Mouse (Mus musculus) forebrain, embryonic 12.5 days (tissue): Measurements from ENCODE around the gene Papolg. TPM values are rescaled to one million over a fixed set of nuclear protein-coding genes. Genes with fewer than 3 reads are reported as not detected.
"Not testable (repeated sequence)": the region's sequence is repeated elsewhere in the genome, so short reads cannot be mapped to it uniquely, and the experiment has no call there.

Experiments
- ATAC-seq: fragments of 200-750 bp; cut with Nextera tagmentation; 2 replicates; pipeline ENCODE4 v1.8.0; 2017; ENCODE audit warnings: moderate TSS enrichment; ENCODE audit not compliant: low FRiP score
- H3K27ac ChIP-seq: fragments of 300-500 bp; sonication (generic); 2 replicates; pipeline ENCODE4 v1.5.1; 2016; ENCODE audit warnings: mild to moderate bottlenecking
- H3K27me3 ChIP-seq: fragments of 300-500 bp; sonication (generic); 2 replicates; pipeline ENCODE4 v1.6.1; 2016; ENCODE audit warnings: mild to moderate bottlenecking
- H3K36me3 ChIP-seq: fragments of 300-500 bp; sonication (generic); replicated peaks from 2 replicates; pipeline ENCODE4 v1.6.1; 2016; ENCODE audit warnings: mild to moderate bottlenecking
- H3K4me1 ChIP-seq: fragments of 300-500 bp; sonication (generic); 2 replicates; pipeline ENCODE4 v1.6.1; 2016
- H3K4me2 ChIP-seq: fragments of 300-500 bp; sonication (generic); 2 replicates; pipeline ENCODE4 v1.6.1; 2016; ENCODE audit warnings: mild to moderate bottlenecking, moderate library complexity
- H3K4me3 ChIP-seq: fragments of 300-500 bp; sonication (generic); replicated peaks from 2 replicates; pipeline ENCODE4 v1.5.1; 2016; ENCODE audit warnings: mild to moderate bottlenecking
- H3K9ac ChIP-seq: fragments of 300-500 bp; sonication (generic); 2 replicates; pipeline ENCODE4 v1.6.1; 2016; ENCODE audit warnings: mild to moderate bottlenecking
- H3K9me3 ChIP-seq: fragments of 300-500 bp; sonication (generic); 2 replicates; pipeline ENCODE4 v1.6.1; 2016
- WGBS: fragments of 180-500 bp; shearing (Covaris S2); methylation state at CpG from one replicate; pipeline ENCODE4 v1.1.7; 2016; 5-methylcytosine and 5-hydroxymethylcytosine counted together
- polyA plus RNA-seq: library from polyadenylated mRNA; unstranded; fragments of >200 nt; fragmentation: Nextera tagmentation; extraction: Ambion mirVana; gene quantifications from 2 replicates; pipeline ENCODE4 v1.2.1, GENCODE M21; 2016

Gene Papolg
- polyA plus RNA-seq, result 28.7 and 30.5 TPM in 2 replicates

DNA sequence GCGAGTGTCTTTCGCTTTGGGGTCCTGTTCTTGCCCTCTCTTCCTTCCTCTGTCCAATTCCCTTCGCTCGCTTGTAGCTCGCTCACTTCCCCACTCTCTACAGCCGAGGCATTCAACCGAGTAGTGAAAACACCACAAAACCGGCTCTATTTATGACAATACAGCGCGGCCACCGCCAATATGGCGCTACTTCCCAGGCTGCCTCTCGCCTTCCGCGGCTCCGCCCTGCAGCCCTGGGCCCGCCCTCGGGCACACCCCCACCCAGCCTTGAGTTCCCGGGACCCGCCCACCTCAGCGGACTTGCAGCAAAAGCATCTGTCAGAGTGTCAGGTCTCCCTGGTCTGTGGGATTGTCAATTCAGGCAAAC, at the start of gene Papolg:
TSS of gene Papolg (minus strand) at position 194 of the 367 bp plus-strand sequence.
- Histone ChIP-seq H3K27me3 (peaks cover 4% of the 10 kb centered on the region; the same call in 1 of the 2 replicates), H3K27ac (peak within 1 kb of the TSS; percentile 97), H3K36me3 (peaks cover 5% of the 10 kb centered on the region), H3K9me3 (no peaks in the 10 kb centered on the region), H3K4me2 (peak within 1 kb of the TSS; percentile 66), H3K4me3 (peak within 1 kb of the TSS; percentile 97), H3K9ac (peak within 1 kb of the TSS; percentile 93), H3K4me1 (peaks cover 11% of the 10 kb centered on the region)
- under 1% methylated on average over 21 of the region's 21 CpGs for WGBS
- peak; percentile 99 for ATAC-seq

- not testable (repeated sequence) for H3K27me3 ChIP-seq, H3K27ac ChIP-seq, H3K36me3 ChIP-seq, H3K9ac ChIP-seq, H3K4me1 ChIP-seq, H3K4me3 ChIP-seq, H3K9me3 ChIP-seq, ATAC-seq
- H3K4me2 ChIP-seq, result peak overlapping the region; percentile 21
- WGBS, result 23% methylated on average over 8 of the region's 8 CpGs
Observed at GRCm38 (mm10) chr11:23928146-23928545, 33.1 kb upstream of the Papolg start.

DNA sequence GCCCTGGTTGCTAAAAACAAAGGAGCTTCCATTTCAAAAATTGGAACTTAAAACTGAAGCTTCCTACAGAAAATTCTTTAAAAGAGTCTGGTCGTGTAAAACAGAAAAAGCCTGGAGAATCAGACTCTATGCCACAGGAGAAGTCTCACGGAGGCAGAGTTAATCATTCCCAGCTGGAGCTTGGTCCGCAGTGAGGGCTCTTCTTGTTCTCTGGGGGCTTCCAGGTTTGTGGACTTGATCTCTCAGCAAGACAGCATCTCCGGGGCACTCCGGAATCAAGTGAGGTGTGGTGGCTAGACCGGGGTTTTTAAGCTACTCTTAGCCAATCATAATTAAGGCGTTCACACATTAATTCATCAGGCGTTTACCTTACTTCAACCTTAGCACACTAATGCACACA, 32.6 kb upstream of the Papolg start:
- ATAC-seq, result no peak
- H3K4me3 ChIP-seq, result no peak overlapping the region
- no peak overlapping the region for H3K27ac ChIP-seq
- no peaks in the 10 kb centered on the region for H3K9me3 ChIP-seq
- no peak overlapping the region for H3K9ac ChIP-seq
- H3K27me3 ChIP-seq, result no peaks in the 10 kb centered on the region
- H3K36me3 ChIP-seq, result no peaks in the 10 kb centered on the region
- peak overlapping the region; percentile 21; the same call in 1 of the 2 replicates for H3K4me2 ChIP-seq
- WGBS, result 46% methylated on average over 8 of the region's 8 CpGs
- no peaks in the 10 kb centered on the region for H3K4me1 ChIP-seq

DNA sequence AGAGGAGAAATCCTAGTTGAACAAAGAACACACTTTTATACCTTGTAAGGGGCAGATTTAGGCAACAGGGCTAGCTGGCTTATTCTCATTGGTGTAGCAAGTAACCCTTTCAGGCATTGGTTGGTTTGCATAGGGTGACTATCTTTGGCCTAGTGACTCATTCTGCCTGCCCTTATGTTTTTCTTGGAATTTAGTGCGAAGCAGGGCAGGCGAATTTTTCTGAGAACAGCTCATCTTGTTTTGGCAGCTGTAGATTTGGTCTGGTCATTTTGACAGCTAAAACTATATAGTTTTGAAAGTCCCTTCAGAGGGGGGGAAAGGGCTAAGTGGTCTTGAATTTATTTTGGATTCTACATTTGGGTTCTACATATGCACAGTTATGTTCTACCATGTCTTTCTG, 18.8 kb upstream of the Papolg start:
- not testable (repeated sequence) for H3K27me3 ChIP-seq, H3K4me3 ChIP-seq, H3K9me3 ChIP-seq, H3K36me3 ChIP-seq, H3K4me1 ChIP-seq, H3K9ac ChIP-seq, H3K4me2 ChIP-seq, ATAC-seq, H3K27ac ChIP-seq
- WGBS, result 88% methylated on average over 2 of the region's 2 CpGs

DNA sequence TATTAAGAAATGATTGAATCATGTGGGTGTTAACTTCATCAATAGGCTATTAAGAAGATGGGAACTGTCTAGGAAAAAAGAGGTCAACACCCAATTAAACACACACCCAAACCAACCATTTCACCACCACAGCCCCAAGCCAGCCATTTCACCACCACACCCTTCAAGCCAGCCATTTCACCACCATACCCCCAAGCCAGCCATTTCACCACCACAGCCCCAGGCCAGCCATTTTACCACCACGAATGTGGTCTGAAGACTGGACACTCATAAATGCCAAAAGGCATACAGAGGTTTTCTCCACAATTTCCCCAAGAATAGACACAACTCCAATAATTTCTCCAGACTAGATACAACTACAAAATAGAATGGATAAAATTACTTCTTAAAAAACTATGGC, 8.9 kb upstream of the Papolg start:
- ATAC-seq, result no peak
- H3K36me3 ChIP-seq, result no peaks in the 10 kb centered on the region
- H3K9ac ChIP-seq, result no peak overlapping the region
- no peak overlapping the region for H3K4me3 ChIP-seq
- H3K4me2 ChIP-seq, result no peak overlapping the region
- H3K27ac ChIP-seq, result no peak overlapping the region
- no peaks in the 10 kb centered on the region for H3K9me3 ChIP-seq
- no peaks in the 10 kb centered on the region for H3K4me1 ChIP-seq
- WGBS, result 74% methylated on average over 1 of the region's 1 CpGs
- H3K27me3 ChIP-seq, result no peaks in the 10 kb centered on the region

DNA sequence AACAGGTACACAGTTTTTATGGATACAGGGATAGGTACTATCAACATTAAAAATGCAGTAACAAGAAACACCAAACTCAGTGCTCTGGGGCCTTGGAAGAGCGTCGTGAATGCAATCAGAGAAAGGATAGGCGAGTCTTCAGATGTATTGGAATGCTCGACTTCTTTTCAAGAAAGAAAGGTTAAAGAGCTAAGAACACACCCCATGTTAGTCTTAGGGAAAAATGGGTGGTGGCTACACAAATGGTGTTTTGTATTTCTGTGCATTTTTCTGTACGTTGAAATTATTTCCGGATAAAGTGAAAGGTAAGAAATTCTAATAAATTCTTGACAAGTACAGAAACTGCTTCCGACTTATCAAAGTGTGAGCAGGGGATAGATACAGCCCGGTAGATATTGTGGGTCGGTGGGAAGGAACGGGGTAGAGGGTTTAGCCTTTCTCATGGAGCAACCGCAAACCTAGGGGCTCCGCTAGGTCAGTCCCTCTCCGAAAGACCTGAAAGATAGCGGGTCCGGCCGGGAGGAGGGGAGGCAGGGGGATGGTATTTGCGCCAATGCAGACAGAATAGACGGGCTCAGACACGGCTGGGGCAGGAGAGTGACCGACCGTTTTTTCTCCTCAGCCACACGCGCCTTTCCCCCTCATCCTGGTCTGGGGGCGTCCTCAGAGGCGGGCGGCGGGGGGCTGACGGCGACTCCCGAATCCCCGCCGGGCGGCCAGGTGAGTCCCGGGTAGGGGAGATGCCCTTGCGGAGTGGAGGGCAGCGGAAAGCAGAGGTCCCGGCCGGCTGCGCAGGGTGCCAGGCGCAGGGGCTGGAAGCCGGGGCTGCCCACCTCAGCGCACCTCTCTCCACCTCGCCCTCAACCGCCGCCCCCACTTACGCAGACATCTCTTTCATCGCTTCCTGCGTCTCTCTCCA, 653 bp downstream of the Papolg start:
- H3K4me1 ChIP-seq, result peaks cover 11% of the 10 kb centered on the region
- no peaks in the 10 kb centered on the region for H3K9me3 ChIP-seq
- H3K9ac ChIP-seq, result peak overlapping the region; percentile 93
- 1% methylated on average over 40 of the region's 48 CpGs for WGBS
- peaks cover 8% of the 10 kb centered on the region for H3K36me3 ChIP-seq
- peak overlapping the region; percentile 97 for H3K4me3 ChIP-seq
- H3K27ac ChIP-seq, result peak overlapping the region; percentile 97
- peaks cover 4% of the 10 kb centered on the region; the same call in 1 of the 2 replicates for H3K27me3 ChIP-seq
- ATAC-seq, result peak; percentile 82
- H3K4me2 ChIP-seq, result peak overlapping the region; percentile 66

DNA sequence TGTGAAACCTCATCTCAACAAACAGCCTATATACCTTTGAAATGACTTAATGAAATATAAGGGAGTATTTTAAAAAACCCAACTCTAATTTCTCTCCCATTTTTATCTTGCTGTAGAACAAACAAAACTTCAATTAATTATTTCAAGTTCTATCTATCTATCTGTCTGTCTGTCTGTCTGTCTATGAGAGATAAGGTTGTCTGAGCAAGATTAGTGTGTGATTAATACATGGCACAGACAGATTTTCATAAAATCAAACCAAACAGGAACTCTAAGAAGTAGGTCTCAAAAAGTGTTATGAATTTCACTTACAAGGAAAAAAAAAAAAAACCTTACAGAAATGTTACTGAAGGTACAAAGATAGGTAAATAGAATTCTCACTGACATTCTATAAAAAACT, 1.5 kb downstream of the Papolg start:
- Histone ChIP-seq H3K27ac (no peak overlapping the region), H3K9ac (no peak overlapping the region), H3K9me3 (no peaks in the 10 kb centered on the region), H3K36me3 (peaks cover 16% of the 10 kb centered on the region), H3K27me3 (peaks cover 4% of the 10 kb centered on the region; the same call in 1 of the 2 replicates), H3K4me2 (peak overlapping the region; percentile 25; the same call in 1 of the 2 replicates), H3K4me1 (peaks cover 11% of the 10 kb centered on the region), H3K4me3 (no peak overlapping the region)
- ATAC-seq, result no peak

GRCm38 (mm10) chr11:23864326-23864725, 30.7 kb downstream of the Papolg start:
- Histone ChIP-seq H3K9me3 (no peaks in the 10 kb centered on the region), H3K4me2 (no peak overlapping the region), H3K9ac (no peak overlapping the region), H3K27ac (no peak overlapping the region), H3K27me3 (no peaks in the 10 kb centered on the region), H3K4me3 (no peak overlapping the region), H3K36me3 (peaks cover 77% of the 10 kb centered on the region), H3K4me1 (no peaks in the 10 kb centered on the region)
- ATAC-seq, result no peak
- 90% methylated on average over 2 of the region's 2 CpGs for WGBS

DNA sequence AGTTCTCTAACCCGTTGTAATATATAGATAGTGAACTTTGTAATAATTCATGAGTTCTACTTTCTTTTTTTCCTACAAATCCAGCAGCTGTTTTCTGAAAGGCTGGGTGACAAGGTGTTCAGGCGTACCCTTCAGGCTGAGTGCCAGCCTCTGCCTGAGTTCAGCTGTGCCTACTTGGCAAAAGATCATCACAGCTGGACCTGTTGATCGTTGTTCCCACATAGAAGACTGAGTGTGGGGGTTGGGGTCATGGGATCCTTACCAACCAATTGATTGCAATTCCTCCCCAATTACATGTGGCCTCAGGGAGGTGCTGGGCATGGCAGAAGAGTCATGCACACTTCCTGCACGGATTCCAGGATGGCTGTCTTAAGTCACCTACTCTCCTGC, 38.3 kb downstream of the Papolg start:
- WGBS, result 95% methylated on average over 4 of the region's 4 CpGs
- H3K9me3 ChIP-seq, result no peaks in the 10 kb centered on the region
- H3K27me3 ChIP-seq, result no peaks in the 10 kb centered on the region
- peaks cover 50% of the 10 kb centered on the region for H3K36me3 ChIP-seq
- no peak overlapping the region for H3K4me3 ChIP-seq
- H3K27ac ChIP-seq, result no peak overlapping the region
- ATAC-seq, result no peak
- no peak overlapping the region for H3K4me2 ChIP-seq
- H3K4me1 ChIP-seq, result no peaks in the 10 kb centered on the region
- no peak overlapping the region for H3K9ac ChIP-seq

DNA sequence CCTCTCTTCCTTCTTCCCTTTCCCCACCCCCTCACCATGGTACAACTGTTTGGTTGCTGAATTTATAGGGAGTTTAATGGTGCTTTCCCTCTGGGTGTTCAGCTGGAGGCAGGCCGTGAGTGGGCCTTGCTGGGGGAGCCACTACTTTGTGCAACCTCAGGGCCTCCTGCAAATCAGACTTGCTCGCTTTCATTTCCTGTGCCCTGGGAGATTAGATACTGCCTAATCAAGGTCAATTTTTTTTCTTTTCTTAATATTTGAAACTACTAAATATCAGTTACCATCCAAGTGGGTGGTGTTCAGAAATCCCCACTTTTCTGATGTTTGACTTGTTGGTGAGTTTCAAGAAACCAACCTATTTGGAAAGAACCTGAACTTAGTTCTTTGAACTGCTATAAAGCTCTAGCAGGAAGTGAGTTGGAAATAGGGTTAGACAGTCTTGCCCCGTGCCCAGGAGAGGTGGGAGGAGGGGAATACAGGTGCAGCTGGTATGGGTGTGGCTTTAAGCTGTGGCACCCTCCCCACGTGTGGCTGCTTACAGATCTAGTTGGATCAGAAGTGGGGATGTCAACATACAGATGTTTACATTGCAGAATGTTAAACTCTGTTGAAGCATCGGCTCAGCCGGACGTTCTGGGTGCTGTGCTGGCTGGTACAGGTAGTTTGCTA, 38.9 kb downstream of the Papolg start:
- no peak for ATAC-seq
- Histone ChIP-seq H3K36me3 (peaks cover 44% of the 10 kb centered on the region), H3K9ac (no peak overlapping the region), H3K4me3 (no peak overlapping the region), H3K27ac (no peak overlapping the region), H3K9me3 (no peaks in the 10 kb centered on the region), H3K4me2 (no peak overlapping the region), H3K27me3 (no peaks in the 10 kb centered on the region), H3K4me1 (no peaks in the 10 kb centered on the region)
- WGBS, result 88% methylated on average over 7 of the region's 7 CpGs

GRCm38 (mm10) chr11:23855182-23855802, 39.8 kb downstream of the Papolg start:
- Histone ChIP-seq H3K4me1 (no peaks in the 10 kb centered on the region), H3K4me3 (no peak overlapping the region), H3K36me3 (peaks cover 37% of the 10 kb centered on the region), H3K9ac (no peak overlapping the region), H3K9me3 (no peaks in the 10 kb centered on the region), H3K27me3 (no peaks in the 10 kb centered on the region), H3K27ac (no peak overlapping the region), H3K4me2 (no peak overlapping the region)
- peak; percentile 65 for ATAC-seq
- 11% methylated on average over 3 of the region's 3 CpGs for WGBS

- Histone ChIP-seq H3K4me2 (no peak overlapping the region), H3K9ac (no peak overlapping the region), H3K27me3 (no peaks in the 10 kb centered on the region), H3K36me3 (peaks cover 19% of the 10 kb centered on the region), H3K9me3 (no peaks in the 10 kb centered on the region), H3K4me1 (no peaks in the 10 kb centered on the region), H3K27ac (no peak overlapping the region), H3K4me3 (no peak overlapping the region)
- ATAC-seq, result no peak
- 85% methylated on average over 5 of the region's 5 CpGs for WGBS
Observed at GRCm38 (mm10) chr11:23853306-23853705, 41.7 kb downstream of the Papolg start.
